Mouse (Mus musculus) lung, adult 2 months (tissue): Measurements from ENCODE around the gene Adamtsl5.

Source experiments
- CTCF ChIP-seq: fragments of 200-500 bp; IDR thresholded peaks from 2 replicates; pipeline ENCODE4 v1.5.1; 2011; ENCODE audit warnings: mild to moderate bottlenecking, low read length, control low read depth; ENCODE audit not compliant: insufficient read depth
- POLR2A ChIP-seq: fragments of 200-500 bp; IDR thresholded peaks from 2 replicates; pipeline ENCODE4 v1.6.1; 2011; ENCODE audit warnings: low read depth, mild to moderate bottlenecking, control low read depth, low read length, borderline replicate concordance; ENCODE audit errors: extremely low read depth

DNA sequence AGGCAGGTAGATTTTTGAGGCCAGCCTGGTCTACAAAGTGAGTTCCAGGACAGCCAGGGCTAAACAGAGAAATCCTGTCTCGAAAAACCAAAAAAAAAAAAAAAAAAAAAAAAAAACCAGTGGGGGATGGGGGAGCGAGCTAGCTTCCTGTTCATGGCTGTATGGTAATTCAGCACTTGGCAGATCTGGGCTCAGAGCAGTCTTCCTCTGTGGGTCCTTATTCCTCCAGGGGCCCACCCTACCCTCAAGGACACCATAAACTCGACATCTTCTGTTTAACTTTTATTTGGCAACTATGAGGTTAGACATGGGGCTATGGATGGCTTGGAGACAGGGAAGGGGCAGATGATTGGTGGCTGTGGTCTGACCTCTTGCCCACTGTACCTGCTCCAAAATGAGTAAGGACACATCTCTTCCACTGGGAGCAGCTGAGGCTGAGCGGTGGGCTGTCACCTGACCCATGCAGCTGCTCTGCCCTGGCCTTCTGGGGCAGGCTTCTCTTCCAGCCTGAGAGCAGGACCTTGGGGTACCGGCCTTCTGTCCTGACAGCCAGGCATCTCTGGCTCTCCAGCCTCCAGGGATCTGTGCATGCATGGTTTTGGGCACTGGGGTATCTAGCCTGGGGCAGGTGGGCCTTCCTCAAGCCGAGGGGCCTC, 27.1 kb downstream of the Adamtsl5 start:
- no peak for TF ChIP-seq POLR2A
- TF ChIP-seq CTCF: no peak
